Mouse (Mus musculus) kidney, embryonic 16.5 days (tissue): ENCODE results near the gene Sorbs1. TPM values are rescaled to one million over a fixed set of nuclear protein-coding genes. Genes with fewer than 3 reads are reported as not detected.
A peak's percentile ranks its signal among the peaks of the same experiment; 100 is the strongest.

Source experiments
- ATAC-seq: fragments of 200-750 bp; cut with Nextera tagmentation; 2 replicates; pipeline ENCODE4 v1.8.0; 2017; ENCODE audit warnings: moderate TSS enrichment; ENCODE audit not compliant: low FRiP score, low TSS enrichment
- H3K27ac ChIP-seq: fragments of 300-500 bp; sonication (generic); 2 replicates; pipeline ENCODE4 v1.5.1; 2014; ENCODE audit warnings: low read length
- H3K27me3 ChIP-seq: fragments of 300-500 bp; sonication (generic); 2 replicates; pipeline ENCODE4 v1.6.1; 2014; ENCODE audit warnings: low read length, control low read depth, mixed read lengths; ENCODE audit not compliant: insufficient read depth
- H3K36me3 ChIP-seq: fragments of 300-500 bp; sonication (generic); 2 replicates; pipeline ENCODE4 v1.6.1; 2014; ENCODE audit warnings: low read length, control low read depth, mixed read lengths; ENCODE audit not compliant: insufficient read depth
- H3K4me1 ChIP-seq: fragments of 300-500 bp; sonication (generic); 2 replicates; pipeline ENCODE4 v1.6.1; 2014; ENCODE audit warnings: low read length, control low read depth, mixed read lengths; ENCODE audit not compliant: insufficient read depth
- H3K4me2 ChIP-seq: fragments of 300-500 bp; sonication (generic); replicated peaks from 2 replicates; pipeline ENCODE4 v1.6.1; 2014; ENCODE audit warnings: low read depth, low read length
- H3K4me3 ChIP-seq: fragments of 300-500 bp; sonication (generic); 2 replicates; pipeline ENCODE4 v1.5.1; 2014; ENCODE audit warnings: mild to moderate bottlenecking, low read length
- H3K9ac ChIP-seq: fragments of 300-500 bp; sonication (generic); replicated peaks from 2 replicates; pipeline ENCODE4 v1.6.1; 2014; ENCODE audit warnings: low read length
- H3K9me3 ChIP-seq: fragments of 300-500 bp; sonication (generic); 2 replicates; pipeline ENCODE4 v1.6.1; 2016; ENCODE audit warnings: low read length, control low read depth
- WGBS: fragments of 180-500 bp; shearing (Covaris S2); extraction: QIAGEN DNeasy Blood & Tissue Kit; methylation state at CpG from one replicate; pipeline ENCODE4 v1.1.7; 2014; 5-methylcytosine and 5-hydroxymethylcytosine counted together
- polyA plus RNA-seq: library from polyadenylated mRNA; unstranded; fragments of >200 nt; fragmentation: Nextera tagmentation; extraction: Ambion mirVana; gene quantifications from 2 replicates; pipeline ENCODE4 v1.2.1, GENCODE M21; 2015

The Sorbs1 gene
- polyA plus RNA-seq, 1 experiment from 2014 or later: 60.1 TPM

GRCm38 (mm10) chr19:40455248-40455647 lies 58.3 kb downstream of the Sorbs1 start:
- H3K36me3 ChIP-seq: peaks cover 5% of the 10 kb centered on the region; the same call in 1 of the 2 replicates
- no peak overlapping the region for H3K4me2 ChIP-seq
- no peaks in the 10 kb centered on the region for H3K27me3 ChIP-seq
- no peak overlapping the region for H3K9ac ChIP-seq
- no peak for ATAC-seq
- no peak overlapping the region for H3K4me3 ChIP-seq
- over 99% methylated on average over 4 of the region's 4 CpGs for WGBS
- H3K9me3 ChIP-seq: peaks cover 4% of the 10 kb centered on the region; the same call in 1 of the 2 replicates
- H3K4me1 ChIP-seq: peaks cover 7% of the 10 kb centered on the region
- H3K27ac ChIP-seq: no peak overlapping the region

DNA sequence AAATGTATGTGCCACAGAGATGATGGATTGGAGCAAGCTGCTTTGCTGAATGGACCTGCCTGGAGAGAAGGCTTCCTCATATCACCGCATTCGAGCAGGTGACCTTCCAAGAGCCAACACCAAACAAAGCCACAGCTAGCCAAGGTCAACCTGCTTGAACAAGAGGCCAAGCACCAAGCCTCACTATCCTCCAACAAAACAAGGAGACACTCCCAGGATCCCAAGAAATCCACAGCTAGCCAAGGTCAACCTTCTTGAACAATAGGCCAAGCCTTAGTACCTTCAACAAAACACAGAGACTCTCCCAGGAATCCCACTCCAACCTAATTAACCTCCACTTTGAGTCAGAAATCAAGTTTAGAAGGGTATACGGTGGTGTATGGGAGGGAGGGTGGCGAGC lies 59.5 kb downstream of the Sorbs1 start:
- Histone ChIP-seq H3K4me1 (peaks cover 5% of the 10 kb centered on the region; the same call in 1 of the 2 replicates), H3K27me3 (no peaks in the 10 kb centered on the region), H3K4me3 (no peak overlapping the region), H3K36me3 (peaks cover 5% of the 10 kb centered on the region; the same call in 1 of the 2 replicates), H3K27ac (no peak overlapping the region), H3K9ac (no peak overlapping the region), H3K9me3 (peaks cover 4% of the 10 kb centered on the region; the same call in 1 of the 2 replicates), H3K4me2 (no peak overlapping the region)
- 92% methylated on average over 4 of the region's 4 CpGs for WGBS
- ATAC-seq: no peak

- Histone ChIP-seq H3K36me3 (peaks cover 5% of the 10 kb centered on the region; the same call in 1 of the 2 replicates), H3K27ac (no peak overlapping the region), H3K4me3 (no peak overlapping the region), H3K9me3 (peaks cover 4% of the 10 kb centered on the region; the same call in 1 of the 2 replicates), H3K4me2 (no peak overlapping the region), H3K27me3 (no peaks in the 10 kb centered on the region), H3K4me1 (no peaks in the 10 kb centered on the region), H3K9ac (no peak overlapping the region)
- ATAC-seq: no peak
- WGBS: 100% methylated on average over 2 of the region's 2 CpGs
Observed at GRCm38 (mm10) chr19:40452201-40452600, 61.4 kb downstream of the Sorbs1 start.

DNA sequence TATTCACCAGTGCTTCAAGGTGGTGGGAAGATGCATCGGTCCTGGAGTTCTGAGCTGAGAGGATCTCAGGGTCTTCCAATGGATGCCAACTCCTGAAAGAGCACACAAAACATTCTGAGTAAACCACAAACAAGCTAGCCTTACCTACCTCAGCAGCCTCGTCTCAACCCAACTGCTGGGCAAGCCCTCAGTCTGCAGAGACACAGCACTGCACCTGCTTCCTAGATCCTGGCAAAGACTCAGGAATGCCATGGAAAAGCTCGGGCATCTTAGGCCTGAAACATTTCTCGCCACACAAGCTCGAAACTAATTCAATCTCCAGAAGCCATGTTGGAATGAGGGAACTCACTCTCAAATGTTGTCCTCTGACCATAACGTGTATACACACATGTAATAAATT lies 62.3 kb downstream of the Sorbs1 start:
- Histone ChIP-seq H3K9ac (no peak overlapping the region), H3K4me1 (no peaks in the 10 kb centered on the region), H3K27me3 (no peaks in the 10 kb centered on the region), H3K27ac (no peak overlapping the region), H3K4me3 (no peak overlapping the region), H3K36me3 (peaks cover 5% of the 10 kb centered on the region; the same call in 1 of the 2 replicates), H3K4me2 (no peak overlapping the region), H3K9me3 (peaks cover 4% of the 10 kb centered on the region; the same call in 1 of the 2 replicates)
- WGBS: 93% methylated on average over 6 of the region's 6 CpGs
- no peak for ATAC-seq

- H3K9ac ChIP-seq: no peak overlapping the region
- no peak for ATAC-seq
- H3K27ac ChIP-seq: no peak overlapping the region
- no peaks in the 10 kb centered on the region for H3K27me3 ChIP-seq
- WGBS: 95% methylated on average over 9 of the region's 9 CpGs
- no peaks in the 10 kb centered on the region; the same call in 1 of the 2 replicates for H3K9me3 ChIP-seq
- H3K4me3 ChIP-seq: no peak overlapping the region
- no peak overlapping the region for H3K4me2 ChIP-seq
- H3K36me3 ChIP-seq: peaks cover 11% of the 10 kb centered on the region
- H3K4me1 ChIP-seq: no peaks in the 10 kb centered on the region
Observed at GRCm38 (mm10) chr19:40446525-40446924, 67.1 kb downstream of the Sorbs1 start.

DNA sequence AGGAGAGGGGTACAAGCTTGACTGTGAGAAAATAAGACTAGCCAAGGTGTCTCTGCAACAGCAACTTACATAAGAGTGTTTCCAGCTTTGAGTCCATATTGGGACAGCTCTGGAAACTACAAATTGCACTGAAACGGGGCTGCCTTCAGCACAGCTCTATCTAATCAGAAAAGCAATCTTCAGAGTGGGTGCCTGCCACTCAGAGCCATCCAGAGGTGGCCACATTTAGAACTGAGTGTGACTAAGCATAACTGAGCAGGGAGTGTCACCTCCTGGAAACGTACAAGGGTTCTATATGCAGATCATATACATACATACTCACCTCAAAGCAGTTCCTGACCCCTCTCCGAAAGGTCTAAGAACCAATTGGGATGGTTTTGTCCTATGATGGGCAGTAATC lies 71.2 kb downstream of the Sorbs1 start:
- no peak overlapping the region for H3K4me2 ChIP-seq
- no peaks in the 10 kb centered on the region; the same call in 1 of the 2 replicates for H3K9me3 ChIP-seq
- H3K27me3 ChIP-seq: no peaks in the 10 kb centered on the region
- H3K36me3 ChIP-seq: peaks cover 9% of the 10 kb centered on the region
- WGBS: 75% methylated on average over 3 of the region's 3 CpGs
- no peak overlapping the region for H3K9ac ChIP-seq
- no peak overlapping the region for H3K4me3 ChIP-seq
- H3K4me1 ChIP-seq: peaks cover 3% of the 10 kb centered on the region
- H3K27ac ChIP-seq: no peak overlapping the region
- no peak for ATAC-seq

- Histone ChIP-seq H3K4me1 (peaks cover 16% of the 10 kb centered on the region), H3K9me3 (no peaks in the 10 kb centered on the region; the same call in 1 of the 2 replicates), H3K4me2 (no peak overlapping the region), H3K36me3 (peaks cover 6% of the 10 kb centered on the region; the same call in 1 of the 2 replicates), H3K27ac (no peak overlapping the region), H3K4me3 (no peak overlapping the region), H3K9ac (no peak overlapping the region), H3K27me3 (no peaks in the 10 kb centered on the region)
- WGBS: 83% methylated on average over 4 of the region's 4 CpGs
- ATAC-seq: no peak
Observed at GRCm38 (mm10) chr19:40440951-40441350, 72.6 kb downstream of the Sorbs1 start.

- WGBS: 95% methylated on average over 10 of the region's 10 CpGs
- ATAC-seq: no peak
- Histone ChIP-seq H3K4me3 (no peak overlapping the region), H3K4me1 (peaks cover 16% of the 10 kb centered on the region), H3K27ac (no peak overlapping the region), H3K4me2 (no peak overlapping the region), H3K36me3 (0 out of 2 replicates have a peak, but pooled peaks cover 4% of the 10 kb centered on the region), H3K9ac (no peak overlapping the region), H3K9me3 (no peaks in the 10 kb centered on the region), H3K27me3 (no peaks in the 10 kb centered on the region)
Observed at GRCm38 (mm10) chr19:40438907-40439306, 74.7 kb downstream of the Sorbs1 start.

DNA sequence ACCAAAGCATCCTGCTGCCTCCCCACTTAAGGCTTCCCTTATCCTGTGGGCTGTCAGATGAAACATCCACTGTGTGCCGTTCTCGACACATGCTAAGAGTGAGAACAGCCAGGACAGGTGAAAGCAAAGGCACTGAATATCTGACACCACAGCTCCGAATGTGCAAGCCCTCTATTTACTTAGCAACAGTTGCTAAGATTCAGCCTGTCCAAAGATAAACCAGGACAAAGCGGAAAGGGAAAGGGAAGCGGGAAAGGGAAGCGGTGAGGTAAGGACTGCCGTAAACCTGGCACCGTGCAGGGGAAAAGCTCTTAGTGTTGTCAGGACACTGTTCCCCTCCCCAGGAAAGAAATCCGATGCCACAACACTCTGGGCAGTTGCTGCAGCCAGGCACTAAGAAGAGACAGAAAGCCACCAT lies 75.9 kb downstream of the Sorbs1 start:
- H3K4me2 ChIP-seq: no peak overlapping the region
- peak; percentile 47; the same call in 1 of the 2 replicates for ATAC-seq
- no peak overlapping the region for H3K9ac ChIP-seq
- no peak overlapping the region for H3K4me3 ChIP-seq
- 39% methylated on average over 9 of the region's 9 CpGs for WGBS
- H3K27me3 ChIP-seq: no peaks in the 10 kb centered on the region
- H3K9me3 ChIP-seq: no peaks in the 10 kb centered on the region
- peaks cover 17% of the 10 kb centered on the region for H3K4me1 ChIP-seq
- no peaks in the 10 kb centered on the region for H3K36me3 ChIP-seq
- H3K27ac ChIP-seq: peak overlapping the region; percentile 75

DNA sequence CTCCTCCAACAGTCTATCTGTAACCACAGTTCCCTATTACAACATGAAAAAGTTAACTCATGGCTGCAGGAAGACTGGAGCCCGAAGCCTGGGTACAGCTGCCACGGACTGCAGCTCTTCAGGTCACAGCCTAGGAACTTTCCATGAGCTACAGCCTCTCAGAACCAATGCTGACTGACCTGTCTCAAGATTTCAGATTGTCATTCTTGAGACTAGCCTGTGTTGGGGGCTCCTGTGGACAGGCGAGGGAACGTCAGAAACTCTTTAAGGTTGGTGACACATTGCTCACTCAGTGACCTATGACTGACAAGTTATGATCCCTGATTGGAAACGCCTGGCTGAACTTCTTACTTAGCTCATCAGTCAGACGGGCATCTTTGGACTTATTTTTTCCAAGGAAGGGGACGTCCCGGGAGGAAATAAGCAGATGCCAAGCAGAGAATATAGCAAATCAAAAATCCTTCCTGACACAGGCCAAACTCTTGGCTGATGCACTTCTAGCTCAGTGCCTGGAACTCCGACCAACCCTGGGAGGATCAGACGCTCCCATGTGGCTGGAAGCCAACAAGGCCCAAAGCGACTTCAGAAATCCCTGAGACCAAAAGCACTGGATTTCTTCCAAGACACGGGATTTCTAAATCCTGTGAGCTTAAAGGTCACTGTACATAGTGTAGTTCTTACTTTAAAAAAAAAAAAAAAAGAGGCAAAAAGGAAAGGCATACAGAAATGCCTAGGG lies 76.9 kb downstream of the Sorbs1 start:
- no peak overlapping the region for H3K4me3 ChIP-seq
- no peaks in the 10 kb centered on the region for H3K27me3 ChIP-seq
- no peak overlapping the region for H3K9ac ChIP-seq
- H3K4me1 ChIP-seq: peaks cover 19% of the 10 kb centered on the region
- ATAC-seq: peak; percentile 55; the same call in 1 of the 2 replicates
- H3K9me3 ChIP-seq: no peaks in the 10 kb centered on the region
- H3K27ac ChIP-seq: peak overlapping the region; percentile 75
- 37% methylated on average over 12 of the region's 12 CpGs for WGBS
- H3K4me2 ChIP-seq: no peak overlapping the region
- H3K36me3 ChIP-seq: no peaks in the 10 kb centered on the region
